Mouse (Mus musculus): ENCODE measurements around the gene Sgo2a. TPM values are rescaled to one million over a fixed set of nuclear protein-coding genes. Genes with fewer than 3 reads are reported as not detected.
"Not testable (repeated sequence)": the region's sequence is repeated elsewhere in the genome, so short reads cannot be mapped to it uniquely, and the experiment has no call there.

Gene Sgo2a
- polyA plus RNA-seq, 1 experiment, result 0.63 TPM

DNA sequence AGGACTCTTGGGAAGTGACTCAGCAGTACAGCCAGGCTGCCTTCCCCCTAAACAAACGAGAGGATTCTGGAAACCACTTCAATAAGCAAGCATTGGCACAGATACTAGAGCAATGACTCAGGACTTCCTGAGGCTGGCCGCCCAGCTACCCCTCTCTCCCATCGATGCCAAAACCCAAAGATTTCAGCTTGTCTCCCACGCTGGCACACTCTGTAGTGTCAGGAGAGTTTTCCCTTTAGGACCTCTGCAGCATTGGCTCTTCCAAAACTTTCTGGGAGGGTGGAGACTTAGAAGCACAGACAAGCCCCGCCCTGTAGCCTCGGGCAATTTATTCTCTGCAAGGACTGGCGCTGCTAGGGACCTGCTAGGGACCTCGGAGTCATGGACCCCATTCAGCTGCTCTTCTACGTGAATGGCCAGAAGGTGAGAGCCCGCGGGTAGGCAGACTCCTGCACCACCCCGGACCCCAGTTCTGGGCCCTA is 33.9 kb downstream of the Sgo2a start, which contains the start of gene Aox1:
Aox1 (plus strand) TSS at position 296 of the 482 bp plus-strand sequence.
- H3K4me1 ChIP-seq (ENCODE audit: control insufficient read depth, insufficient read depth, low read length), result no peaks in the 10 kb centered on the region
- peak within 1 kb of the TSS; percentile 23 for H3K4me3 ChIP-seq (ENCODE audit: insufficient read depth, low read length)
- H3K27ac ChIP-seq (ENCODE audit: insufficient read depth, low read length), result peak within 1 kb of the TSS; percentile 49; the same call in 1 of the 2 replicates
- TF ChIP-seq POLR2A (IDR thresholded peaks at IDR 0.05; ENCODE audit: extremely low read depth, insufficient read depth, low read length) (0 out of 2 replicates have a peak, but pooled peaks have one; percentile 17), CTCF (IDR thresholded peaks at IDR 0.05; ENCODE audit: extremely low read depth, insufficient read depth, low read length) (no peak)

DNA sequence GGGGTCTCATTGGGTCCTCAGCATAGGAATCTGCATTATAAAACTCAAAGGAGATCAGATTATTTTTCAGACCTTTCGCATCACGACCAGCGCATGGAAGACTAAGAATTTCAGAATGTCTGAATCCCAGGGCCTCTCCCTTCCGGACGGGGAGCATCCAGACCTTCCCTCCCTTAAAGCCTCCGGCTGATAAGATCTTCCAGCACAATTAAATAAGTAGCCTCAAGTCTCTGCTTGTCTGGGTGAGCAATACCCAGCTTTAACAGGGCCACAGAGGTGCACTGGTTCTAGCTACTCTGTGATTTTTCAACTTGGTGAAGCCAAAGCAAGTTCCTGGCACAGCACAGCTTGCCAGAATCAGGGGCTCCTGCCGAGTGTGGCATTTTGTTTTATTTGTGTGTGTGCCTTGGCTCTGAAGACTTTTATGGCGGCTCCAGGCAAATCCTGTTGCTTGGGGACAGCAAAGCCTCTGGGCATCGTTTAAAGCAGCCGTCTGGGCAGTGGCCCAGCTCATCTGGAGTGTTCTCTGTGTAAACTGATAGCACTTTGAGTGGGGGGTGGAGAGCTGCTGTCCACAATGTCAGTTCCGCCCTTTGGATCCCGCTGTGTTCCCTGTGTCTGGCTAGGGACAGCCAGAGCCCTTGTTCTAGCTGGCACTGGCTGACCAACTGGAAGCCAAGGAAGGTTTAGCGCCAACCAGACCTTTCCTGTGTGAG is 34.5 kb downstream of the Sgo2a start:
- TF ChIP-seq CTCF (IDR thresholded peaks at IDR 0.05; ENCODE audit: extremely low read depth, insufficient read depth, low read length), result no peak
- no peak for TF ChIP-seq POLR2A (IDR thresholded peaks at IDR 0.05; ENCODE audit: extremely low read depth, insufficient read depth, low read length)
- Histone ChIP-seq H3K27ac (ENCODE audit: insufficient read depth, low read length) (peak overlapping the region; percentile 49; the same call in 1 of the 2 replicates), H3K4me3 (ENCODE audit: insufficient read depth, low read length) (peak overlapping the region; percentile 23), H3K4me1 (ENCODE audit: control insufficient read depth, insufficient read depth, low read length) (no peaks in the 10 kb centered on the region)

DNA sequence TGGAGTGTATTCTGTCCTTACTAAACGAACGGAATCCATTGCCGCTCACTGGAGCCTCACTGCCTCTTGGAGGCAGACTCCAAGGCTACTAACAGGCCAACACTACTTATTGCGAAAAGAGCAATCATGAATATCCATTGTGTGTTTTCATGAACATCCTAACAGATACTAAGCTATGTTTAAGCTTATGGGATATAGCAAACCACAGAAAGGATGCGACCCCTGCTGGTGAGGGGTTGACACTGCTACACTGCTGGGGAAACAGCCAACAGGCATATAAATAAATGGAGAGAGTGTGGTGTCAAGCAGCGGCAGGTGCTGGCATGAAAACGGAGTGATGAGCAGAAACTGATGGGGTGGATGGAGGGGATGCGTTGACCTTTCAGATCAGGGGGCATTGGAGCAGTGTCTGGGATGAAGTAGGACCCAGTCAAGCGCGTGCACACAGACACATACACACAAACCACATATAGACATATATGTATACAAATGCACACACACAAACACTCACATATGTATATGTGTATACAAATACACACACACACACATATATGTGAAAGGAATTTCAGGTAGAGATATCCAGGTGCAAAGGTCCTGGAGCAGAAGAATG is 35.5 kb downstream of the Sgo2a start:
- Histone ChIP-seq H3K27ac (ENCODE audit: insufficient read depth, low read length) (no peak overlapping the region), H3K4me3 (ENCODE audit: insufficient read depth, low read length) (no peak overlapping the region), H3K4me1 (ENCODE audit: control insufficient read depth, insufficient read depth, low read length) (no peaks in the 10 kb centered on the region)
- TF ChIP-seq POLR2A (IDR thresholded peaks at IDR 0.05; ENCODE audit: extremely low read depth, insufficient read depth, low read length), result no peak
- peak; percentile 66 for TF ChIP-seq CTCF (IDR thresholded peaks at IDR 0.05; ENCODE audit: extremely low read depth, insufficient read depth, low read length)

DNA sequence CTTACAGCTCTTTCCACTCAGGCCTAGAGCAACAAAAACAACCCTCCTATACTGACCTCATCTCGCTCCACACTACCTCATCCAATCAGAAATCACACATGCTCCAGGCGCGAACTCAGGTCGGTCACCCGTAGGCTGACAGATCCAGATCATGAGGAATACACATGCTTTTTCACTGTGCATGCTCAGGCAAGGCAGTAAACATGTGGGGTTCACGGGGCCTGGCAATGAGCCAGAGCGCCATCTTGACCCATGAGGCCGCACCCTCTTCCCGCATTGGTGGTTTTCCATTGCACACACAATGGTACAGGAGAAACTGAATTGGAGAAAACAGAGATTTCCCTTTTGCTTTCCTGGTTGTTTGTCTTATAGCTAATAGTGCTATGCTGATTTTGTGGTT is 41.5 kb downstream of the Sgo2a start:
- H3K27ac ChIP-seq (ENCODE audit: insufficient read depth, low read length); H3K4me1 ChIP-seq (ENCODE audit: control insufficient read depth, insufficient read depth, low read length); H3K4me3 ChIP-seq (ENCODE audit: insufficient read depth, low read length): not testable (repeated sequence)

DNA sequence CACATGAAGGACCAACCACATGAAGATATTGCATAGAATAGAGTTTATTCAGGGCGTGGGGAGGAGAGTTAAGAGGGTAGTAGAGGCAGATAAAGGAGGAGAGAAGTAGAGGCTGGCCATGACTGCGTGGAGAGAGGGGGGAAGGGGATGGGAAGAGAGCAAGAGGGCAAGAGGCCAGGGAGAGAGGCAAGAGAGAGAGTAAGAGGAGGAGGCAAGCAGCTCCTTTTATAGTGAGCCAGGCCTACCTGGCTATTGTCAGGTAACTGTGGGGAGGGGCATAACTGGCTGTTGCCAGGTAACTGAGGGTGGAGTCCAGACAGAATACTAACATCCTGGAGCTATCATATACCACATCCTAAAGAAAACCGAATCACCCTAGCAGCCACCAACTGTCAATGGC is 49.3 kb downstream of the Sgo2a start:
- Histone ChIP-seq H3K4me1 (ENCODE audit: control insufficient read depth, insufficient read depth, low read length) (no peaks in the 10 kb centered on the region), H3K4me3 (ENCODE audit: insufficient read depth, low read length) (no peak overlapping the region), H3K27ac (ENCODE audit: insufficient read depth, low read length) (no peak overlapping the region)
- TF ChIP-seq POLR2A (IDR thresholded peaks at IDR 0.05; ENCODE audit: extremely low read depth, insufficient read depth, low read length) (no peak), CTCF (IDR thresholded peaks at IDR 0.05; ENCODE audit: extremely low read depth, insufficient read depth, low read length) (no peak)

DNA sequence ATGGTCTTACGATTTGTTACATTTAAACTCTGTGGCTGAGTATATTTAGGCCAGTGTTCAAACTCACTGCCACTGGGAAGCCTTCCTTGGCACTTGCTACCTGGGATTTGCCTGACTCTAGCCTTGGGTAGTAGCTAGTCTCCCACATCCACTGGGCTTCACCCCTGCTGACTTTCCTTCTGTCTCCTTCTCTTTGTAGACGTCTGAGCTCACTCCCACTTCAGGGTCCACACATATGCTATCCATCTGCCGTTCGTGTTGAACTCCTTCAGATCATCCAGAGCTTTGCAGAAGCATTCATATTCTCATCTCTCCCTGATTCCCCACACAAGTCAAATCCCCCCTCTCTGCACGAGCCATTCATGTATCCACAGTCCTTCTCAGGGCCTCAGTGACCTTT is 49.8 kb downstream of the Sgo2a start:
- Histone ChIP-seq H3K4me3 (ENCODE audit: insufficient read depth, low read length) (no peak overlapping the region), H3K27ac (ENCODE audit: insufficient read depth, low read length) (no peak overlapping the region), H3K4me1 (ENCODE audit: control insufficient read depth, insufficient read depth, low read length) (no peaks in the 10 kb centered on the region)
- TF ChIP-seq POLR2A (IDR thresholded peaks at IDR 0.05; ENCODE audit: extremely low read depth, insufficient read depth, low read length) (no peak), CTCF (IDR thresholded peaks at IDR 0.05; ENCODE audit: extremely low read depth, insufficient read depth, low read length) (no peak)

DNA sequence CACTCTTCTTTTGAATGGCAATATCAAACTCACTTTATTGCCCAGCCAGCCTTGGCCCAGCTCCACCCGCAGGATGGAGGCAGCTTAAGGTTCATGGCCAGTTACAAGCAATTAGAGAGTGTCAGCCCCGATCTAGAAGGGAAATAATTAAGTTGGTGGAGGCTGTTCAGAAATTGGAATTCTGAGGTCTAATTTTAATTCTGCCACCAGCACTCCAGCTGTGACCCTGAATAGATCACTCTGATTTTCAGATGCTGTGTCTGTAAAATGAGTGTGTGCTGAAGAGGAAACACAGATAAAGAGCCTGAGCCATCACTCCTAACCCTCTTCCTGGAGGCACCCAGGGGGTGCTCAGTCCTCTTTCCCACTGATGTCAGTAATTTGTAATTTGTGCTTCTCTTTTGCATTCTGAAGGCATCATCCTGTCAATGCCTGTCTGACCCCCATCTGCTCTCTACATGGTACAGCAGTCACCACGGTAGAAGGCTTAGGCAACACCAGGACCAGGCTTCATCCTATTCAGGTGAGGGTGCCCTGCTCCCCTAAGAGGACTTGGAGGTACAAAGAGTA is 51.0 kb downstream of the Sgo2a start:
- TF ChIP-seq CTCF (IDR thresholded peaks at IDR 0.05; ENCODE audit: extremely low read depth, insufficient read depth, low read length) (no peak), POLR2A (IDR thresholded peaks at IDR 0.05; ENCODE audit: extremely low read depth, insufficient read depth, low read length) (no peak)
- Histone ChIP-seq H3K4me1 (ENCODE audit: control insufficient read depth, insufficient read depth, low read length) (no peaks in the 10 kb centered on the region), H3K27ac (ENCODE audit: insufficient read depth, low read length) (no peak overlapping the region), H3K4me3 (ENCODE audit: insufficient read depth, low read length) (no peak overlapping the region)

DNA sequence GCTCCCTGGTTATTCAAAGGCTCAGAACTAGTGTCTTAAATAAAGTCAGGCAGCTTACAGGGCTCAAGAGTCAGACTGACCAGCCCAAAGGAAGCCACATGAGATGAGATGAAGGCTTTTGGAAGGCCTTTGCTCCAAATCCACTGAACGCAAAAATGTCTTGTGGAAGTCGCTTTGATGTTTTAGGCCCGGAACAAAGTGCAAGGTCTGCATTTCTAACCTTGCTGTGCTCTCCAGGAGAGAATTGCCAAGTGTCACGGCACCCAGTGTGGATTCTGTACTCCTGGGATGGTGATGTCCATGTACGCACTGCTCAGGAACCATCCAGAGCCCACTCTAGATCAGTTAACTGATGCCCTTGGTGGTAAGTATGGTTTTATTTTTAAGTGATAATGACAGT is 53.4 kb downstream of the Sgo2a start:
- TF ChIP-seq CTCF (IDR thresholded peaks at IDR 0.05; ENCODE audit: extremely low read depth, insufficient read depth, low read length) (no peak), POLR2A (IDR thresholded peaks at IDR 0.05; ENCODE audit: extremely low read depth, insufficient read depth, low read length) (no peak)
- H3K4me3 ChIP-seq (ENCODE audit: insufficient read depth, low read length), result no peak overlapping the region

DNA sequence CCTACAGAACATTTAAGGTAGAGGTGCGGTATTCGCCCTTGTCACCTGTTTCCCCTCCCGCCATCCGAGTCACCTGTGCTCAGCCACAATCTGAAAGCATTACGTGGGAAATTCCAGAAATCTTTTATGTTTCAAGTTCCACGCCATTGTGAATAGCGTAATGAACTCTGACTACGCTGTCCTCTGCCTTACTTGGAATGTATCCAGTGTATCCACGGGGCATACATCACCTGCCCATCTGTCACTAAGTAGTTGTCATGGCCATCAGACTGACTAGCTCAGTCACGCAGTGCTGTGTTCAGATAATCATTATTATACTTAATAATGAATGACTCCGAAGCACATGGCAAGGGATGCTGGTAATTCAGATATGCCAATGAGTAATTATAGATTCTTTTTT is 59.8 kb downstream of the Sgo2a start:
- H3K27ac ChIP-seq (ENCODE audit: insufficient read depth, low read length), result no peak overlapping the region
- no peaks in the 10 kb centered on the region for H3K4me1 ChIP-seq (ENCODE audit: control insufficient read depth, insufficient read depth, low read length)
- no peak for TF ChIP-seq CTCF (IDR thresholded peaks at IDR 0.05; ENCODE audit: extremely low read depth, insufficient read depth, low read length)
- no peak for TF ChIP-seq POLR2A (IDR thresholded peaks at IDR 0.05; ENCODE audit: extremely low read depth, insufficient read depth, low read length)
- no peak overlapping the region for H3K4me3 ChIP-seq (ENCODE audit: insufficient read depth, low read length)

More for the DNA sequence above, 53.4 kb downstream of the Sgo2a start:
- Histone ChIP-seq H3K4me1 (ENCODE audit: control insufficient read depth, insufficient read depth, low read length) (no peaks in the 10 kb centered on the region), H3K27ac (ENCODE audit: insufficient read depth, low read length) (no peak overlapping the region)

All from cortical plate, adult 2 months (tissue).